12 mouse cellular contexts compared by ENCODE assay signal in genomic region chr5:35475236-35475635, GRCm38 (mm10). TPM values are rescaled to one million over a fixed set of nuclear protein-coding genes. Genes with fewer than 3 reads are reported as not detected.
DNase-seq lines count a peak whose midpoint lies in the region; ATAC-seq and TF ChIP-seq lines count a peak whose summit lies in the region.
"Had no signal": no experiment of that assay in that cellular context is flagged by ENCODE, and none has a peak within 500 bp of the region (broad histone marks: within the 10 kb centered on the region; RNA-seq: fewer than 3 reads in every experiment).

No protein-coding gene starts in this region.

- no peaks in the 10 kb centered on the region for H3K4me1 ChIP-seq in kidney, postnatal 0 days (replicated peaks; ENCODE audit: insufficient read depth, low read length)
- no peaks in the 10 kb centered on the region for H3K4me1 ChIP-seq in kidney, embryonic 15.5 days
- H3K4me1 ChIP-seq: heart, embryonic 15.5 days had no signal

- H3K9me3 ChIP-seq in kidney, postnatal 0 days (replicated peaks; ENCODE audit: low read length): no peaks in the 10 kb centered on the region
- no peaks in the 10 kb centered on the region for H3K9me3 ChIP-seq in kidney, embryonic 15.5 days (replicated peaks)
- H3K9me3 ChIP-seq: heart, embryonic 15.5 days had no signal

- no peaks in the 10 kb centered on the region for H3K27me3 ChIP-seq in kidney, postnatal 0 days (ENCODE audit: insufficient read depth, low read length)
- H3K27me3 ChIP-seq in kidney, embryonic 15.5 days: peaks cover 9% of the 10 kb centered on the region; the same call in 1 of the 2 replicates

- no peak for ATAC-seq in kidney, postnatal 0 days (replicated peaks; ENCODE audit: low FRiP score, low read depth)
- no peak for ATAC-seq in kidney, embryonic 15.5 days (replicated peaks; ENCODE audit: low FRiP score)

- WGBS in kidney, postnatal 0 days: 41% methylated on average over 6 of the region's 6 CpGs
- WGBS in kidney, embryonic 15.5 days: 41% methylated on average over 6 of the region's 6 CpGs

- H3K4me3 ChIP-seq in kidney, postnatal 0 days (replicated peaks; ENCODE audit: low read depth, low read length): no peak overlapping the region
- H3K4me3 ChIP-seq in kidney, embryonic 15.5 days (replicated peaks): no peak overlapping the region
- H3K4me3 ChIP-seq: erythroblast, embryonic 14.5 days; heart, embryonic 15.5 days had no signal

- H3K27ac ChIP-seq in kidney, postnatal 0 days: no peak overlapping the region
- H3K27ac ChIP-seq in kidney, embryonic 15.5 days: no peak overlapping the region
- H3K27ac ChIP-seq: heart, embryonic 15.5 days; macrophage had no signal

- peak; percentile 2 for DNase-seq in cerebellum, adult 8-10 months
- no peak for DNase-seq in cerebellum, postnatal 36 days
- DNase-seq in kidney, postnatal 0 days (ENCODE audit: low spot score): no peak
- peak; percentile 4 for DNase-seq in A20 (ENCODE audit: low read depth, low spot score)
- peak; percentile 63 for DNase-seq in embryo, embryonic 10.5 days (ENCODE audit: low spot score)
- DNase-seq in frontal cortex, postnatal 14 days (ENCODE audit: low spot score in 2 of 2): no peak
- DNase-seq in Muller cell, postnatal 12 days (ENCODE audit: inconsistent ontology term): no peak

- no peak overlapping the region for H3K4me2 ChIP-seq in kidney, postnatal 0 days (ENCODE audit: low read length)
- no peak overlapping the region for H3K4me2 ChIP-seq in kidney, embryonic 15.5 days
- H3K4me2 ChIP-seq: heart, embryonic 15.5 days had no signal

- H3K36me3 ChIP-seq in kidney, postnatal 0 days (ENCODE audit: insufficient read depth, low read length): no peaks in the 10 kb centered on the region
- no peaks in the 10 kb centered on the region for H3K36me3 ChIP-seq in kidney, embryonic 15.5 days
- H3K36me3 ChIP-seq: heart, embryonic 15.5 days had no signal

- TF ChIP-seq CTCF in kidney, postnatal 0 days (IDR thresholded peaks at IDR 0.05; ENCODE audit: low read depth): peak; percentile 62

- H3K9ac ChIP-seq in kidney, postnatal 0 days (ENCODE audit: low read depth, low read length): no peak overlapping the region
- H3K9ac ChIP-seq in kidney, embryonic 15.5 days: no peak overlapping the region
- H3K9ac ChIP-seq: heart, embryonic 15.5 days had no signal

RNA-seq across cellular contexts. Expression of gene Cpz, which starts 50.3 kb away (rescaled TPM):
- polyA plus RNA-seq in kidney, postnatal 0 days (2015; fragmentation: Nextera tagmentation; extraction: Ambion mirVana): 4.7 and 6.0 TPM in 2 replicates
- polyA plus RNA-seq in kidney, embryonic 15.5 days (2015; fragmentation: Nextera tagmentation; extraction: Ambion mirVana): 5.8 and 7.2 TPM in 2 replicates
- polyA plus RNA-seq: erythroblast, embryonic 14.5 days; macrophage; neural tube, embryonic 14.5 days had no signal

Comparison
In these comparisons a context has a peak if more than half of its experiments do, and no peak if none do; other contexts are left out.
1. DNase-seq: peak in cerebellum, adult 8-10 months (single experiment), A20 (single experiment) and embryo, embryonic 10.5 days (single experiment); none in cerebellum, postnatal 36 days (0 of 2), kidney, postnatal 0 days (single experiment), frontal cortex, postnatal 14 days (0 of 2) and Muller cell, postnatal 12 days (single experiment).